ENCODE assay signal across 17 mouse cellular contexts in the genomic region with DNA sequence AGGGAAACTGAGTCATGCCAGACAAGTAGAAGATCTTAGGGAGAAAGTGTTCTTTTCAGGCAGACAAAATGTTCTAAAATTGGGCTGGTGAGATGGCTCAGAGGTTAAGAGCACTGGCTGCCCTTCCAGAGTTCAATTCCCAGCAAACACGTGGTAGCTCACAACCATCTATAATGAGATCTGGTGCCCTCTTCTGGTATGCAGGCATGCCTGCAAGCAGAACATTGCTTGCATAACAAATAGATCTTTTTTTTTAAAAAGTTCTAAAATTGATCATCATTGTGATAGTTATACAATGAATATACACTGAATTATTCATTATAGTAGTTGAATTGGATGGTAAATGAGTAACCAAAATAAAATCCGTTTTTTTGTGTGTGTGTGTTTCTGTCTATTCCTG. TPM values are rescaled to one million over a fixed set of nuclear protein-coding genes. Genes with fewer than 3 reads are reported as not detected.
DNase-seq lines count a peak whose midpoint lies in the region; ATAC-seq and TF ChIP-seq lines count a peak whose summit lies in the region.
"Had no signal": no experiment of that assay in that cellular context is flagged by ENCODE, and none has a peak within 500 bp of the region (broad histone marks: within the 10 kb centered on the region; RNA-seq: fewer than 3 reads in every experiment).

No protein-coding gene starts in this region.

- 44% methylated on average over 2 of the region's 2 CpGs for WGBS in hindbrain, postnatal 0 days
- 55% methylated on average over 2 of the region's 2 CpGs for WGBS in hindbrain, embryonic 16.5 days
- WGBS in lung, adult 2 months: 57% methylated on average over 2 of the region's 2 CpGs

- DNase-seq in hindbrain, postnatal 0 days (ENCODE audit: low spot score): no peak
- DNase-seq in lung, adult 2 months: no peak
- no peak for DNase-seq in lung, adult 18-20 months
- no peak for DNase-seq in right cerebral cortex, postnatal 14 days
- DNase-seq: adrenal gland, postnatal 25 days; cerebellum, adult 11 months; gastrocnemius, postnatal 14 days; kidney, adult 11 months; thymus, postnatal 14 days had no signal

- H3K4me1 ChIP-seq in hindbrain, postnatal 0 days (ENCODE audit: insufficient read depth, low read length): no peaks in the 10 kb centered on the region
- no peaks in the 10 kb centered on the region for H3K4me1 ChIP-seq in hindbrain, embryonic 16.5 days (ENCODE audit: control insufficient read depth, insufficient read depth, low read depth, low read length)
- peaks cover 10% of the 10 kb centered on the region; the same call in 1 of the 2 replicates for H3K4me1 ChIP-seq in lung, adult 2 months (ENCODE audit: control insufficient read depth, insufficient read depth, low read length)
- H3K4me1 ChIP-seq in E14TG2a.4 (replicated peaks; ENCODE audit: low read depth, low read length): peaks cover 96% of the 10 kb centered on the region

- no peak for ATAC-seq in hindbrain, postnatal 0 days
- no peak for ATAC-seq in hindbrain, embryonic 16.5 days
- ATAC-seq in common myeloid progenitor, adult 5-6 weeks (replicated peaks; ENCODE audit: low read depth, poor library complexity, severe bottlenecking): 0 out of 2 replicates have a peak, but pooled peaks have one; percentile 11
- no peak for ATAC-seq in cerebellum, adult (ENCODE audit: insufficient number of reproducible peaks, low FRiP score, low TSS enrichment)
- ATAC-seq: forebrain, embryonic 13.5 days had no signal

- H3K9ac ChIP-seq in hindbrain, postnatal 0 days (replicated peaks; ENCODE audit: low read length): no peak overlapping the region
- H3K9ac ChIP-seq in hindbrain, embryonic 16.5 days (ENCODE audit: low read depth, low read length): no peak overlapping the region
- H3K9ac ChIP-seq: forebrain, embryonic 13.5 days; heart, embryonic 12.5 days; lung, embryonic 15.5 days had no signal

- H3K27ac ChIP-seq in hindbrain, postnatal 0 days: no peak overlapping the region
- H3K27ac ChIP-seq in hindbrain, embryonic 16.5 days (ENCODE audit: low read depth, low read length): no peak overlapping the region
- H3K27ac ChIP-seq: hindbrain, embryonic 10.5 days; lung, embryonic 15.5 days had no signal

- no peak overlapping the region for H3K4me2 ChIP-seq in hindbrain, postnatal 0 days (ENCODE audit: low read depth, low read length)
- H3K4me2 ChIP-seq in hindbrain, embryonic 16.5 days (ENCODE audit: low read length): no peak overlapping the region
- H3K4me2 ChIP-seq: forebrain, embryonic 13.5 days; heart, embryonic 12.5 days; lung, embryonic 15.5 days had no signal

- H3K27me3 ChIP-seq in hindbrain, postnatal 0 days (ENCODE audit: insufficient read depth, low read length): no peaks in the 10 kb centered on the region
- H3K27me3 ChIP-seq in hindbrain, embryonic 16.5 days (replicated peaks; ENCODE audit: control insufficient read depth, insufficient read depth, low read length): peaks cover 8% of the 10 kb centered on the region; the same call in 1 of the 2 replicates
- H3K27me3 ChIP-seq in E14TG2a.4 (ENCODE audit: insufficient read depth, low read length): no peaks in the 10 kb centered on the region
- H3K27me3 ChIP-seq: heart, embryonic 12.5 days had no signal

- no peak for TF ChIP-seq POLR2A in lung, adult 2 months (IDR thresholded peaks at IDR 0.05; ENCODE audit: borderline replicate concordance, extremely low read depth, low read depth, low read length)

- no peaks in the 10 kb centered on the region for H3K36me3 ChIP-seq in hindbrain, postnatal 0 days (ENCODE audit: insufficient read depth, low read length)
- no peaks in the 10 kb centered on the region for H3K36me3 ChIP-seq in hindbrain, embryonic 16.5 days (ENCODE audit: control insufficient read depth, insufficient read depth, low read length)
- H3K36me3 ChIP-seq in E14TG2a.4 (ENCODE audit: insufficient read depth, low read length): peaks cover 30% of the 10 kb centered on the region
- H3K36me3 ChIP-seq: heart, embryonic 12.5 days; hindbrain, embryonic 10.5 days; lung, embryonic 15.5 days had no signal

- peak; percentile 40 for TF ChIP-seq CTCF in hindbrain, postnatal 0 days (IDR thresholded peaks at IDR 0.05; ENCODE audit: low read depth)
- 0 out of 2 replicates have a peak, but pooled peaks have one; percentile 12 for TF ChIP-seq CTCF in lung, adult 2 months (IDR thresholded peaks at IDR 0.05; ENCODE audit: insufficient read depth, low read length)
- TF ChIP-seq CTCF in E14TG2a.4 (conservative IDR thresholded peaks at IDR 0.05; ENCODE audit: low read length): peak; percentile 74

- H3K4me3 ChIP-seq in hindbrain, postnatal 0 days (ENCODE audit: low read length): no peak overlapping the region
- H3K4me3 ChIP-seq in hindbrain, embryonic 16.5 days (ENCODE audit: low read length): no peak overlapping the region
- no peak overlapping the region for H3K4me3 ChIP-seq in lung, adult 2 months (replicated peaks; ENCODE audit: extremely low read depth, low read depth, low read length)
- peak overlapping the region; percentile 39 for H3K4me3 ChIP-seq in E14TG2a.4 (replicated peaks; ENCODE audit: low read length)
- H3K4me3 ChIP-seq: forebrain, embryonic 13.5 days; heart, embryonic 12.5 days; hindbrain, embryonic 10.5 days; lung, embryonic 15.5 days had no signal

- H3K9me3 ChIP-seq in hindbrain, postnatal 0 days (ENCODE audit: low read length): no peaks in the 10 kb centered on the region
- H3K9me3 ChIP-seq in hindbrain, embryonic 16.5 days (ENCODE audit: control insufficient read depth, low read length): no peaks in the 10 kb centered on the region
- H3K9me3 ChIP-seq in E14TG2a.4 (ENCODE audit: low read length): no peaks in the 10 kb centered on the region
- H3K9me3 ChIP-seq: forebrain, embryonic 13.5 days; heart, embryonic 12.5 days; hindbrain, embryonic 10.5 days; lung, embryonic 15.5 days had no signal

RNA-seq across cellular contexts. Expression of a gene that starts 6.5 kb away (rescaled TPM):
- 15.8 and 20.3 TPM in 2 replicates for total RNA-seq in hindbrain, postnatal 0 days (2014; rRNA removed)
- polyA plus RNA-seq in hindbrain, postnatal 0 days (2015; fragmentation: Nextera tagmentation; extraction: Ambion mirVana): 13.9 and 15.0 TPM in 2 replicates
- polyA plus RNA-seq in hindbrain, embryonic 16.5 days (2015; fragmentation: Nextera tagmentation; extraction: Ambion mirVana): 10.1 and 12.6 TPM in 2 replicates
- 62.3 and 68.6 TPM in 2 replicates for polyA plus RNA-seq in lung, adult 2 months (2012; rRNA removed)
- total RNA-seq in common myeloid progenitor, adult 5-6 weeks (2017): 5.8 and 6.3 TPM in 2 replicates

Comparison
In these comparisons a context has a peak if more than half of its experiments do, and no peak if none do; other contexts are left out.
1. CTCF ChIP-seq: peak in every context shown above with its lines; median percentile 74 in E14TG2a.4; 40 in hindbrain, postnatal 0 days; 12 in lung, adult 2 months.